Mouse (Mus musculus): ENCODE results near the gene Gns.

The Gns gene

GRCm38 (mm10) chr10:121365781-121366272, 937 bp downstream of the Gns start:
- no peak for DNase-seq (ENCODE audit: low spot score)

- no peak for DNase-seq (ENCODE audit: low spot score)
Observed at GRCm38 (mm10) chr10:121367271-121367670, 2.4 kb downstream of the Gns start.

- no peak for DNase-seq (ENCODE audit: low spot score)
Observed at GRCm38 (mm10) chr10:121367780-121368179, 2.9 kb downstream of the Gns start.

GRCm38 (mm10) chr10:121368783-121369465, 4.0 kb downstream of the Gns start:
- DNase-seq (ENCODE audit: low spot score), result no peak

- no peak for DNase-seq (ENCODE audit: low spot score)
Observed at GRCm38 (mm10) chr10:121370777-121371176, 5.9 kb downstream of the Gns start.

GRCm38 (mm10) chr10:121374013-121374412, 9.1 kb downstream of the Gns start:
- DNase-seq (ENCODE audit: low spot score), result no peak

GRCm38 (mm10) chr10:121374693-121375620, 10.1 kb downstream of the Gns start:
- no peak for DNase-seq (ENCODE audit: low spot score)

GRCm38 (mm10) chr10:121375649-121376493, 11.0 kb downstream of the Gns start:
- DNase-seq (ENCODE audit: low spot score), result no peak

- DNase-seq (ENCODE audit: low spot score), result no peak
Observed at GRCm38 (mm10) chr10:121376530-121377271, 11.8 kb downstream of the Gns start.

- DNase-seq (ENCODE audit: low spot score), result no peak
Observed at GRCm38 (mm10) chr10:121379387-121379786, 14.5 kb downstream of the Gns start.

GRCm38 (mm10) chr10:121381280-121381679, 16.4 kb downstream of the Gns start:
- DNase-seq (ENCODE audit: low spot score), result no peak

GRCm38 (mm10) chr10:121384710-121385109, 19.8 kb downstream of the Gns start:
- DNase-seq (ENCODE audit: low spot score), result no peak

- no peak for DNase-seq (ENCODE audit: low spot score)
Observed at GRCm38 (mm10) chr10:121385695-121386094, 20.8 kb downstream of the Gns start.

GRCm38 (mm10) chr10:121386347-121386746, 21.5 kb downstream of the Gns start:
- no peak for DNase-seq (ENCODE audit: low spot score)

- DNase-seq (ENCODE audit: low spot score), result no peak
Observed at GRCm38 (mm10) chr10:121390602-121391001, 25.7 kb downstream of the Gns start.

GRCm38 (mm10) chr10:121391901-121392300, 27.0 kb downstream of the Gns start:
- DNase-seq (ENCODE audit: low spot score), result no peak

- no peak for DNase-seq (ENCODE audit: low spot score)
Observed at GRCm38 (mm10) chr10:121394270-121394669, 29.4 kb downstream of the Gns start.

- no peak for DNase-seq (ENCODE audit: low spot score)
Observed at GRCm38 (mm10) chr10:121394789-121395325, 30.0 kb downstream of the Gns start.

GRCm38 (mm10) chr10:121395542-121396176, 30.8 kb downstream of the Gns start:
- no peak for DNase-seq (ENCODE audit: low spot score)

- DNase-seq (ENCODE audit: low spot score), result no peak
Observed at GRCm38 (mm10) chr10:121398599-121398998, 33.7 kb downstream of the Gns start.

GRCm38 (mm10) chr10:121401005-121401404, 36.1 kb downstream of the Gns start:
- no peak for DNase-seq (ENCODE audit: low spot score)
